Mouse (Mus musculus) testis, postnatal 10 days (tissue): ENCODE data around the gene Tas1r3.
A peak's percentile ranks its signal among the peaks of the same experiment; 100 is the strongest.

Source experiments
- DNase-seq: peaks from one replicate; pipeline ENCODE4 v3.0.0; 2021; ENCODE audit warnings: low spot score

Tas1r3 gene

DNA sequence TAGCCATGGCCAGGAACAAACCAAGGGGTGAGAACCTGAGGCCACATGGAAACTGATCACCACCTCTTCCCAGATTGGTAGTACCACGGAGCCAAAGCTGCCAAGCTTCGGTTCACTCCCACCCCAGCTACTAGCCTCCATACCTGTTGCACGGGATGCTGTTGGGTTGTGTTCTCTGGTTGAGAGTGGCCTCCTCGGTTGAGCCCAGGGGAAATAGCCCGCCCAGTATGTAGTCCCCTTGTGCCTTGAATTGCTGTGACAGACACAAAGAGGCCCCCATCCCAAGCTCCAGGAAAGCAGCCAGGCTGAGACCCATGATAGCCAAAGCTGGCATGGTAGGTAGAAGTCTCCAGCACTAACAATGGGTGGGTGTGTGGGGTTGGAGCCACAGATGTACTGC lies at the start of gene Tas1r3:
Gene Tas1r3, minus strand, starts transcription at position 362 of the 400 bp plus-strand sequence.
- DNase-seq: no peak

DNA sequence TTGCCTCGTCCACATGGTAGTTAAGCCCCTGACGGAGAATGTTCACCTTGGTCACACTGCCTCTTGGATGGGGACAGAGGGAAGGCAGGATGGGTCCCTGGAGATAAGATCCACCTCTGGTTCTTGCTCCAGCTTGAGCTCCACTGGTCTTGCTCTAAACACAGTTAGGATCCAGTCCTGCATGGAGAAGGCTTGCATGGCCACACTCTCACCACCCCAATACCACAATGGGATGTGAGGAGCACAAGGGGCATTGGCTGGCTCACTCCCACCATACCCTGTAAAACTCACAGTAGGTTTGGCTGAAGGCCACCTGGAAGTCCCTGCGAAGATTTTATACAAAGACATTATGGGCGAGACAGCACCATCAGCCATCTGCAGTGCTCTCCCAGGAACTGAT lies 45.6 kb upstream of the Tas1r3 start:
- DNase-seq: no peak

DNA sequence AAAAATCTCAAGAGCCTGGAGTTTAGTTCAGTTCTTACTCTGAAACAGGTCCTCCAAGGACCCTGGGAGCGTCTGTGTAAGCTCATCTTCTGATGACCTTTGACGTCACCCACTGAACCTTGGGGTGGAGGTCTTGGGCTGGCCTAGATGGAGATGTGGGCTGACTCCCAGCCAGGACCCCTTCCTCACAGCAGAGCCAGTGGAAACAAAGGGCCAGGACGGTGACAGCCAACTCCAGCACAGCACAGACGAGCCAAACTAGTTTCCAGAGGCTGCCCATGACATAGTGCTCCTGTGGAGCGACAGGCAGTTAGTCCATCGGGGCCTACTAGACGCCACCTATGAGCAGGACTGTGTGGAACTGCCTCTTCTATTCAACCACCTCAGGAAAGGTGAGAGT lies 45.1 kb upstream of the Tas1r3 start:
- DNase-seq: peak; percentile 34

DNA sequence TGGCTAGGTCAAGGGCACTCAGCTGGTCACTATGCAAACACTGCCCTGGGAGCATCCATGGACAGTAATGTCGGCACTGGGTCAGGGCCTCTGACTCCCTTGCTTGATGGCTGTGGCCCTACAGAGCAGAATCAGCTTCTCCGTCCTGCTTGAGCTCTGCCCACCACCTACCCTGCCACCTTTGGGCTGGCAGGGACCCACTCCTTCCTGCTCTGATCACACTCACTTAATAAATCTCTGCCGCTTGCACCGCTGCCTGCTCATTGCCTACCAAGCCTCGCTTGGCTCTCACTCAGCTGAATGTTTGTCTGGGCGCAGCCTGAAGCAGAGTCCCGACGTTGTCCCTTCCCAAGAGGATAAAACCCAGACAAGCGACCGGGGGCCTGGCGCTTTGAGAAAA lies 43.8 kb upstream of the Tas1r3 start:
- no peak for DNase-seq

DNA sequence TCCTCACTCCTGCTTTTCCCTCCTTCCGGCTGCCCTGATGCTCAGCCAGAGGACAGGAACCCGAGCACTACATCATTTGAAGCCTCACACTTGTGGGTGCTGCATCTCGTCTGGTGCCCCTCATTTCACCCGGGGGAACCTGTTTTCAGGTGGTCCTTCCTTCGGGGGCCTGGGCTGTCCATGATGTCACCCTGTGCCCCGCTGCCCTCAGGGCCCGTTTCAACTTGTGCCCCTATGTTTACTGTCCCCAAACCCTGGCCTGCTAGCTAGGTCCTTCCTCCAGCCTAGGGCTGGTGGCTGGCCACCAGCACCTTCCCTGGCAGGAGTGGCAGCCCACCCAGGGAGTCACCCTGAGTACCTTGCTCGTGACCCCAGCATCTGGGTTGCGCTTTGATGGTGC lies 43.0 kb upstream of the Tas1r3 start:
- DNase-seq: no peak

DNA sequence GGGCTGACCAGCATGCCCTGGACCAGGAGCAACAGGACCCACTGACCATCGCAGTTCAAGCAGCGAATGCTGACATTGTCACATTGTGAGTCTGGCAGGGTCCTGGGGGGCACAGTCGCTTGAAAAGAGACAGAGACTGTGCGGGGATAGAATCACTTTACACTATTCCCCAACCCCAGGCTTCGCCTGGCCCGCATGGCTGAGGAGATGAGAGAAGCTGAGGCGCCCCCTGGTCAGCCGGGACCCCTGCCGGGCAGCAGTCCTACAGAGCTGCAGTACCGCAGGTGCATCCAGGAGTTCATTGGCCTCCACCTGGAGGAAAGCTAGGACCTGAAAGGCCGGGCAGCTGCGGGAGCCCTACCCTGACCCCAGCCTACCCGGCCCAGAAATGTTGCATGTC lies 42.5 kb upstream of the Tas1r3 start:
- DNase-seq: peak; percentile 38

DNA sequence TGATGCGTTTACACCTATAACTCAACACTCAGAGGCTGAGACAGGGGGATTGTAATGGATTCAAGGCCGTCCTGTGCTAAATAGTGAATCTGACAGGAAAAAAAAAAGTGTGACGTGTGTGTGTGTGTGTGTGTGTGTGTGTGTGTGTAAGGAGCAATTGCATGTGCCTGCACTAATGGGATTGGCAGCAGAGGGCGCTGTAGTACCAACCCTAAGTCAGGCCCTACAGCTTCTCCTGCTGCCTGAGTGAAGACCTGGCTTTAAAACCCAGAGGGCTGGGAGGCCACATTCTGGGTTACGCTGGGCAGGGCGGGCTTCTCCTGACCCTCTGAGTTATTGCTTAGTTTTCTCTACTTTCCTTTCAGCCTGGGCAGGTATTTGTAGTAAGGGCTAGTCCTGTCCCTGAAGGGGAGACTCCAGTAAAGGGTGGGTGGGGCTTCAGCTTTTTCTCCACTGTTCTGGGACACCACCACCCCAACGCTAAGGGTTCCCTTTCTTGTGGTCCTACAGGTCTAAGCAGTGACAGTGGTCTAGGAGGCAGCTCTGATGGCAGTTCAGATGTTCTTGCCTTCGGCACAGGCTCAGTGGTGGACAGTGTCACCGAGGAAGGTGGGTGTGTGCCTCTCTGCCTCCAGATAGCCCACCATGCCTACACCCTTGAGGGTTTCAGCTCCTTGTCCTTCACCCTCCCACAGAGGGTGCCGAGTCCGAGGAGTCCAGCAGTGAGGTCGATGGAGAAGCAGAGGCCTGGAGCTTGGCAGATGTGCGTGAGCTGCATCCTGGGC lies 41.3 kb upstream of the Tas1r3 start:
- peak; percentile 54 for DNase-seq

DNA sequence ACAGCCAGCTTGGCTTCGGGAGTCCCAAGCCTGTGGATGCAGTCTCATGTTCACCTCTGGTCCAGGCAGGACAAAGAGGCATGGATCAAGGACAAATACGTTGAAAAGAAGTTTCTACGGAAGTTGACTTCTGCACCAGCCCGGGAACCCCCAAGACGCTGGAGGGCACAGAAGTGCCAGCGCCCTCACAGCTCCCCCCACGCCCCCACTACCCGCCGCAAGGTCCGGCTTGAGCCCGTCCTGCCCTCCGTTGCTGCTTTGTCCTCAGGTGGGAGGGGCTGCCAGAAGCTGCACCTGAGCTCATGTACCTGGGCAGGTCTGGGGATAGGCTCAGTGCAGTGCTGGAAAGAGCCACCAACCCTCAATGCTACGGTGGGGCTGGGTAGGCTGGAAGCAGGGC lies 40.1 kb upstream of the Tas1r3 start:
- no peak for DNase-seq

DNA sequence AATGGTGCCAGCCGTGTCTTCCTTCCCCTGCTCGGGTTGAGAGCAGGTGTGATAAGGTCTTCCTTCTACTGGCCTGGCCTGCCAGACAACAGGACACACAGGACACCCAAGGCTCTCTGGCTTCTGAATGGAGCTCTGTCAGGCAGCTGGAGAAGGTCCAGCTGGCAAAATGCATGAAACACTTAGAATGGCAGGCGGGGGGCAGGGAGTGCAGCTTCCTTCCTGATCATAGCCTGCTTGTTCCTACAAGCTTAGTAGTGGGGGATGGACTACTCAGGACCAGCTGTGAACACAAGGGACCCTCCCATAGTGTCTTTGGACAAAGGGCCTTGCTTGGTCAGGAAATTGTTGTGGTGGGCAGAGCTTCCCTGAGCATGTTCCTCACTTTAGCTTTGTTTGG lies 38.0 kb upstream of the Tas1r3 start:
- DNase-seq: peak; percentile 42

DNA sequence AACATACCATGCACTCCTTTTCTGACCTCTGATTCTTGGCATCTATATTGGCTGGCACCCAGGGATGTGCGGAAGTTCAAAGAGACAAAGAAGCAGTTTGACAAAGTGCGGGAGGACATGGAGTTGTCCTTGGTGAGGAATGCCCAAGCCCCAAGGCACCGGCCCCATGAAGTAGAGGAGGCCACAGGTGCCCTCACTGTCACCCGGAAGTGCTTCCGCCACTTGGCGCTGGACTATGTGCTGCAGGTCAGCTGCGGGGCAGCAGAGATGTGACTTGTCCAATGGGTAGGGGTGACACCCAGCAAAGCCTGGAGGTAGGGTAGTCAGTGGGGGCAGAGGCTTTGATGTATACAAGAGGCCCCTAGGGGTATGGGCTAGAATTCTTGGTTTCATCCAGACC lies 36.2 kb upstream of the Tas1r3 start:
- DNase-seq: peak; percentile 39

DNA sequence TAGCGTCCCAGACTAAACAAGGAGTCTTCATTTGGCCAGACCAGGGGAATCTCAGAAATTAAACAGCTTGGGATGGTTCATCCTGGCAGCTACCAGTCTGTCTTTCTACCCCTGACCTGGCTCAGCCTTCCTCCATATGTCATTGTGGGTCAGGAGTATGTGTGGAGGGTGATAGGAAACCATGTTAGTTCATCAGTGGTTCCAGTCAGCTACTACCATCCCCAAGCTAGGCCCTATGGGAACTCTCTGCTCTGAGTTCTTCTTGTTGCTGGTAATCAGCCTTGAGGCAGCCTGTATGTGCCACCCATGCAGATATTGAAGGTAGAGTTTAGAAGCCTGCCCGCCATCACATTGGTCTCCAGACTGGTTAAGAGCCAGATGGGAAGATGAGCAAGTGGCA lies 35.2 kb upstream of the Tas1r3 start:
- DNase-seq: no peak

DNA sequence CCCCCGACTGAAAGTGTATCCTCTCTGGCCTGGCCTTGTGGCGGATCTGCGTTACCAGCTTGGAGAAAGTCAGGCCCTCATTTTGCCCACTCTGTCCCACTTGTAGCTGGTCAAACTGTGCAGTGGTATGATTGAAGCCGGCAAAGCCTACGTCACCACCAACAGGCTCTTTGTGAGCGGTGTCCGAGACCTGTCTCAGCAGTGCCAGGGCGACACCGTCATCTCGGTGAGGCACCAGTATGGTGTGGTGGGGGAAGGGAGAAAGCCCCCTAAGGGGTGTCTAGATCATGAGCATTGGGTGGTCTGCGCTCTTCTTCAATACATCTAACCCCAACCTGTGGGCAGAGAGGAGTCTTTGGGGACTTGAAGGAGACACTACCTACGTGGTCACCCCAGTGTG lies 33.3 kb upstream of the Tas1r3 start:
- peak; percentile 37 for DNase-seq

DNA sequence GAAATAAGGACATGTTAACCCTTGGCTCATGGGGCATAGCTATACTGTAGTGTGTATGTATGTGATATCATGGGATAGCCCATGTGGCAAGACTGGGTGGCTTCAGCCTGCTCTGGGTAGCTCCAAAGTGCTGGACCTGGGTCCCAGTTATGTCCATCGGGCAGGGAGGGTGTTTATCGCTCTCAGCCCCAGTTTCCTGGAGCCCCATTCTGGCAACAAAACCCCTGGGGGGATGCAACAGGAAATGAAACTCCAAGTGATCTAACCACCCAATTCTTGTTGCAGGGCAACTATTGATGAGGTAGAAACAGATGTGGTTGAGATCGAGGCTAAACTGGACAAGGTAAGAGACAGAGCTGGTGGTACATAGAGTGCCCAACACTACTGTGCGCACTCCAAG lies 32.7 kb upstream of the Tas1r3 start:
- DNase-seq: peak; percentile 31

DNA sequence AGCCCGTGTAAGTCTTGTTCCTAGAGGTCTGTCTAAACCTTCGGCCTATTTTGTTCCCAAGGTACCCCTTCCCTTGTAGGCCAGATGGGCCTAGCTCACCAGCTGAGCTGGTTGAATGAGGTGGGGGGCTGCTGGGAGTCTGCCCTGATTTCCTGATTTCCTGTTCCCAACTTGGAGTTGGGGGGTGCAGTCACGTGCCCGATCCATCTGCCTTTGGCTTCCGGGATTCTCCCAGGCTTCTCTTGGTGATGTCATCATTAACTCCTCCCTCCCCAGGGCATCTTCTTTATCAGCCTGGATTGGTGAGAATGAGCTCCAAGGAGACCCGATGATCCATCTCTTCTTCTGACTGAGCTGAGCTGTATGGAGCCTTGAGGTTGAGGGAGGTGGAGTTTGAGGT lies 32.1 kb upstream of the Tas1r3 start:
- DNase-seq: peak; percentile 60

DNA sequence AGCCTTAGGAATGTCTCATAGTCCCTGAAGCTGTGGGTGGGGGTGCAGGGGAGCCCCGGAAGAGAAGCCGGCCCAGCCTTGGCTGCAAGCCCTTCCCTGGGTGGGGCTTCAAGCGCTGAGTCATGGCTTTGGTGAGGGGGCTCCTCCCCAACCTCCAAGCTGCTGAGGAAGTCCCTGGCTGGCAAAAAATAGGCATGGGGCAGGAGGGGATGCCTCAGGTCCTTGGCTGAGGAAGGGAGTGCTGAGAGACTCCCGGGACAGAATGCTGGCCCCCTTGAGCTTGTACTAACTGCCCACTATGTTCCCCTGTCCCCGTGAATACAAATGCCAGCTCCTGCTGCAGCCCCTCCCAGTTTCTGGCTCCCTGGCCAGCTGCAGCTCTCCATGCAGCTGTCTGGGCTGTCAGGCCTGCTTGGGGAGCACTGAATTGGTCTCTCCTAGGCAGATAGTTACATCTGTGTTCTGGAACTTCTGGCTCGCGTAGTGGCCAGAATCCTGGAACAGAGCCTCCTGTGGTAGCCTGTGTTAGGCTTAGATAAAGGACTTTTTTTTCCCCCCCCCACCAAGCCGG lies 31.2 kb upstream of the Tas1r3 start:
- peak; percentile 71 for DNase-seq

DNA sequence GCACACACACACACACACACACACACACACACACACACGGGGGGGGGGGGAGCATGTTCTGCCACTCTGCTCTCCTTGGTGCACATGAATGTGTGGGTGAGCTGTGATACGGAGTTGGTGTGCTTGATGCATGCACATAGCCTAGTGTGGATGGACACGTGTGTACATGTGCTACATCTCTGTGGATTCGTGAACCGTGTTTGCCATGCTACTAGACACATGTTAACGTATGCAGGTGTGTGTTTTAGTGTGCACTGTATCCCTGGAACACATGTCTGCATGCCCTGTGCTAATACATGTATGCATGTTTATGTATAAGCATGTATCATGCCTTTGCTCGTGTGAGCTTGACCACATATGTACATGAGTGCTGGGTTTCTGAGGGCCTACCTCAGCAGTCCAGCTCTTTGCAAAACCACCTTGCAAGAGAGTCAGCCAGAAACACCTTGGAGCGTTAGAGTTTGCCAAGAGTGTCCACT lies 30.1 kb upstream of the Tas1r3 start:
- DNase-seq: peak; percentile 33

DNA sequence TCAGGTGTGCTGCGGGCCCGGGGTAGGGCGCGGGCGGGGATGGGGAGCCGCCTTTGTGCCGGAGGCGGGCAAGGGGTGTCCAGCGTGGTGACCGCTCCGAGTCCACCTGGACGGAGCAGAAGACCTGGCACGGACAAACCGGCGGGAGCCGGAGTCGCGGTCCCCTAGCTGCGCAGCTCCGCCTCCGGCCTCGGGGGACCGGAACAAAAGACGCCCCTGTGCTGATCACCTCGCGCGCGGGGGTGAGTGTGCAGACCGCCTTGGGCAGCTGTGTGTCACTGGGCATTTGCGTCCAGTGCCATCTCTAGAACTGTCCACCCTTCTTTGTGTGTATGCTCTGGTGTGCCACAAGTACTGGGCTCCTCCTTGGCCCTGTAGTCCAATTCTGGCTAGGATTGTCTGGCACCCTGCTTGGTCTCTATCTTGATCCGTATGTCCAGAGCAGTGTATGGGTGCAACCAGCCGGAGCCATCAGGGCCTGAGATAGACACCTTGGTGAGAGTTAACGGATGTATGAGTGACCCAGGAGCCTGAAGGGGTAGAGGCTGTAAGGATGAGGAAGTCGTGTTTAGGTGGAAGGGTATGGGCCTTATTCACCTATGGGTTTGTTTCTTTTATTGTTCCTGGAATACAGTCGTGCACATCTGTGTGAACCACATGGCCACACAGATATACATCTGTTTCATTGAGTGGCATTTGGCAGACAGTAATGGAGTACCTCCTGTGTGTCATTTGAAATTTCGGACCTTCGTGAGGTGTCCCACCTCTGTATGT lies 29.5 kb upstream of the Tas1r3 start:
- no peak for DNase-seq

DNA sequence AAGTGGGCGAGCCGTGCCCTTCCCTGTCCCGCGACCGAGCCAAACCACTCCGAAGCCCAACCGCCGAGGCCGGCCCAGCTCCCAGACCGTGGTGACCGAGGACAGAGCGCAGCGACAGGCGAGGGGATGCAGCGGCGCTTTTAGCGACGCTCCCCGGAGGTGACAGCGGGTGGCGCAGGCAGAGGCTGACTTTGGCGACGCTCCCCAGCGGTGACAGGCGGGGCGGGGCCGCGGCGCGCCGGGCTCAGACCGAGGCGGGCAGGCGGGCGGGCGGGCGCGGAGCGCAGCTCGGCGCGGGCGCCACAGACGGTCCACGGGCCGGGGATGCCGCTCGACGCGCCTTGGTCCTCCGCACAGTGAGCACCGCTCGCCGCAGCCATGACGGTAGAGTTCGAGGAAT lies 28.9 kb upstream of the Tas1r3 start:
- peak; percentile 90 for DNase-seq

DNA sequence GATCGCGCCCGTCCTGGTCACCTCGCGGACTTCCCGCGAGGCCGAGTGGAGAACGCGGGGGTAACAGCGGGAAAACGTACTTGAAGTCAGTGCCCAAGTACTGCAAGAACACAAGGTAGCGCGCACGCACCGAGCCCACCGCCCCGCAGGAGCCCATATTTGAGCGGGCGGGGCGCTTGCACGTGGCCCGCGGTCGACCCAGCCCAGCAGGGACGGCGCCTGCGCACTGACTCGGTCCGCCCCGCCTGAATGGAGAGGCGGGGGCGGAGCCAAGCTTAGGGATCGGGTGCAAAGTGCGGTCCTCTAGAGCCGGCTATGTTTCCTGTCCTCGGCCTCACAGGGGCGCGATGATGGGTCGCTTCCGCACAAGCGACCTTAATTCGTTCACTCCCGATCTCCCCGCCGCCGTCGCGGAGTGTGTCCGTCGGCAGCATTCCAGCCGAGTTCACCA lies 28.4 kb upstream of the Tas1r3 start, which contains the start of the genes Pusl1 and Acap3:
Gene Pusl1, minus strand, starts transcription at position 231 of the 451 bp plus-strand sequence.
Gene Acap3, plus strand, starts transcription at position 272 of the 451 bp plus-strand sequence.
- DNase-seq: peak; percentile 99

DNA sequence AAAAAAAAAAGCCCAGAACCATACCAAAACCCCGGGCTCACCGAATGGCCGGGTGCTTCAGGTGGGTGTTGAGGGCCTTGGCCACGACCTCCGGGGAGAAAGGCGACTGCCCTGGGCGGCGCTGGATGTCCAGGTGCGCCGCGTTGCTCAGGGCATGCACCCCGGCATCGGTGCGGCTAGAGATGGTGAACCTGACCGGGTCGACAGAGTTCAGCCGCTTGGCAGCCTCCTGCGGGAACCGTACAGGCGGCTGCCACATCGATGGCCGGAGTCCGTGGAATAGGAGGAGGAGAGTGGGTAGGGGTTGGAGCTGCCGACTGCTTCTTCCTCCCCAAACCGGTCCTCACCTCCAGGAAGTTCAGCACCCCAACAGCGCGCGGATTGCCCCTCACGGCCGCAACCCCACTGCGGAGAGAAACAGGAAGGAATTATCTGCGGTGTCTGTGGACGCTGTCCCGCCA lies 27.9 kb upstream of the Tas1r3 start:
- DNase-seq: peak; percentile 57

DNA sequence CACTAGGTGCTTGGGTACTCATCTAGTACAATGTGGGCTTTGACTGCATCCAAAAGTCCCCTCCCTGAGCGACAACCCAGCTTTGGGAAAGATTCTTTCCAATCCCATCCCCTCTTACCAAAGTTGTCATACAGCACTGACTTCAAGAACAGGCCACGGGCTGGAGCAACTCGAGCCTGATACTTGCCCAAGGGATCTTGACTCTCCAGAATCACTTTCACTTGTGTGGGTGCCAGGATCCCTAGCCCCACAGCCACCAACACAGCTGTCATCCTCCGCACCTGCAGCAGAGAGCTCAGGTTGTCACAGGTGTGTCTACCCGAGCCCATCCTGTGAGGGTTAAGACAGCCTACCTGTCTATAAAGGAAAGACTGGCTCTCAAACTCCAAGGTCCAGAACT lies 26.2 kb upstream of the Tas1r3 start:
- peak; percentile 37 for DNase-seq

DNA sequence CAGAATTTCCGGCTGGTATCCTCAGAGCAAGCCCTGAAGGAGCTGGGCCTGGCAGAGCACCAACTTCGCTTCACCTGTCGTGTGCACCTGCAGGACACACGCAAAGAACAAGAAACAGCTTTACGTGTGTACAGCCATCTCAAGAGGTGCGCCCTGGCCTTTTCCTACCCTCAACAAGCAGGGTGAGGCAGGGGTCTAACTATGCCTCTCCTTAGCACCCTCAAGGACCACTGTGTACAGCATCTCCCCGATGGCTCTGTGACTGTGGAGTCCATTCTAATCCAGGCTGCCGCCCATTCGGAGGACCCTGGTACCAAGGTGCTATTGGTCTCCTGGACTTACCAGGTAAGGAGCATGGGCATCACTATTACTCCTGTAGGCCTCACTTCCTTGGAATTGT lies 25.0 kb upstream of the Tas1r3 start:
- peak; percentile 36 for DNase-seq

DNA sequence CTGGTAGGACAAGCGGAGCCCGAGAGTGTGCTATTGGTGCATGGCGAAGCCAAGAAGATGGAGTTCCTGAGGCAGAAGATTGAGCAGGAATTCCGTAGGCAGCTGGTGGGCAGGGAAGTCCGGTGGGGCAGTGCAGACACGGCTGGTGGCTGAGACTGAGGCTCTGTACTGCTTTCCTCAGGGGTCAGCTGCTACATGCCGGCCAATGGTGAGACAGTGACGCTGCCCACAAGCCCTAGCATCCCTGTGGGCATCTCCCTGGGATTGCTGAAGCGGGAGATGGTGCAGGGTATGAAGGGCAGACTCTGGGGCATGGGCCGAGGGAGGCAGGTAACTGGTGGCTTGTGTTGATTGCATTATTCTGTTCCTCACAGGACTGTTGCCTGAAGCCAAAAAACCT lies 24.5 kb upstream of the Tas1r3 start:
- DNase-seq: no peak
